Mouse (Mus musculus) lung, adult 2 months (tissue): ENCODE data around the gene Fam189a1. TPM values are rescaled to one million over a fixed set of nuclear protein-coding genes. Genes with fewer than 3 reads are reported as not detected.
A peak's percentile ranks its signal among the peaks of the same experiment; 100 is the strongest.

Source experiments
- DNase-seq: peaks from one replicate; pipeline ENCODE4 v3.0.0; 2022
- H3K4me1 ChIP-seq: fragments of 200-500 bp; 2 replicates; pipeline ENCODE4 v1.6.1; 2011; ENCODE audit warnings: low read length; ENCODE audit not compliant: control insufficient read depth, insufficient read depth
- H3K4me3 ChIP-seq: fragments of 200-500 bp; replicated peaks from 2 replicates; pipeline ENCODE3; 2011; ENCODE audit warnings: low read depth, mild to moderate bottlenecking, control low read depth, low read length; ENCODE audit errors: extremely low read depth
- CTCF ChIP-seq: fragments of 200-500 bp; IDR thresholded peaks from 2 replicates; pipeline ENCODE4 v1.5.1; 2011; ENCODE audit warnings: mild to moderate bottlenecking, low read length, control low read depth; ENCODE audit not compliant: insufficient read depth
- POLR2A ChIP-seq: fragments of 200-500 bp; IDR thresholded peaks from 2 replicates; pipeline ENCODE4 v1.6.1; 2011; ENCODE audit warnings: low read depth, mild to moderate bottlenecking, control low read depth, low read length, borderline replicate concordance; ENCODE audit errors: extremely low read depth
- WGBS: fragments of 180-500 bp; shearing (Covaris S2); methylation state at CpG from one replicate; pipeline ENCODE4 v1.1.7; 2018; 5-methylcytosine and 5-hydroxymethylcytosine counted together
- polyA plus RNA-seq: library from polyadenylated mRNA; depleted of rRNA; stranded (reverse); fragments of >200 nt; gene quantifications from 2 replicates; pipeline ENCODE4 v1.2.3, GENCODE M21; 2012

Gene Fam189a1
- polyA plus RNA-seq, 1 experiment: 2.8 TPM

DNA sequence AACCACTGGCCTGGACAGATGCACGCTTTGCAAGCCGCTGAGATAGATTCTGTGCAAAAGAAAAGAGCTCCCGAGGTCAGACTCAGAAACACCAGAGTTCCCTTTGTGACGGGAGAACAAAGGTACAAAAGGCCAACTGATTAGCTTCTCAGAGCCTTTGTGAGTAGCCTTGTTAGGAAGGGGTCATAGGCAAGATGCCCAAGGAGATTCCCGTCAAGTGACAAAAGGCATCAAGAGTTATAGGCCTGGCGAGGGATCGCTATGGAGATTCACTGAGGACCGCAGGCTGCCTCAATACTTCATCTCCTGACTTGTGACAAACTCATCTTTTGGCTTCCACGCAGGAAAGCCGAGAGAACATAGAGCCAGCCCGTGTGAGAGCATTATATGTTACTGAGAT, 417.2 kb downstream of the Fam189a1 start:
- TF ChIP-seq POLR2A (no peak), CTCF (no peak)
- H3K4me3 ChIP-seq: no peak overlapping the region
- DNase-seq: no peak
- no peaks in the 10 kb centered on the region for H3K4me1 ChIP-seq
- WGBS: 82% methylated on average over 11 of the region's 11 CpGs

DNA sequence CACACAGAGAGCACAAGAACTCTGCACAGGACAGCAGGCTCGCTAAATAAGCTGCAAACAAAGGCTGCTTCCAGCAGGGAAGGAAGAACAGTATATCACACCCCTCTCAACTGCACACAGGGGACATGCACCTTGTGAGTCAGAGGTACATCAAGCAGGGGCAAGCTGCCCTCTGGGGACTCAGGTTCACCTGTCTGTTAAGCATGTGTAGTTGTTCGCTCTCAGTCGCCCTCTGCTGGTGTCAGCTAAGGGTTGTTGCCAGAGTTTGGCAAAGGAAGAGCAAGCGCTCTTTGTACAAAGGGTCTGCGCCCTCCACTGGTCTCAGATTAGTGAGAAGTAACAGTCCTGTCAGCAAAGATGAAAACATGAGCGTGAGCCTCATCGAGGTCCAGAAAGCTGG, 426.6 kb downstream of the Fam189a1 start:
- TF ChIP-seq POLR2A (no peak), CTCF (peak; percentile 44; the same call in 1 of the 2 replicates)
- 28% methylated on average over 7 of the region's 7 CpGs for WGBS
- H3K4me3 ChIP-seq: no peak overlapping the region
- no peak for DNase-seq
- no peaks in the 10 kb centered on the region for H3K4me1 ChIP-seq

DNA sequence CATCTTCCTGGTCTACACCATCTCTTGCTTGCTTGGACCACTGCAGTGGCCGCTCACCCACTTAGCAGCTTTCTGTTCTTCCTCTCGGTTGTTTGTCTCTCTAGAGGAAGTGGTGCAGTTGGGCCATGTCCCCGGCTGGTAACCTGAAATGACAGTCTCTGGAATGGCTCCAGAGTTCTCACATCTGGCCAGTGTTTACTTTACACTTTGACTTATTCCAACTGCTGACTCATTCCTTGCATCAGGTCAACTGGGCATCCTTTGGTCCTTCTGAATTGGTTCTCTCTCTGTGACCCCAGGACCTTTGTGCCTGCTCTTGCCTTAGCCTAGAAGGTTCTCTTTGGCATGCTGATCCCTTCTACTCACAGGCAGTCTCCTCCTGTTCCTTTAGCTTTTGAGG, 427.6 kb downstream of the Fam189a1 start:
- Histone ChIP-seq H3K4me1 (no peaks in the 10 kb centered on the region), H3K4me3 (no peak overlapping the region)
- TF ChIP-seq POLR2A (no peak), CTCF (no peak)
- WGBS: 21% methylated on average over 3 of the region's 3 CpGs
- DNase-seq: no peak

DNA sequence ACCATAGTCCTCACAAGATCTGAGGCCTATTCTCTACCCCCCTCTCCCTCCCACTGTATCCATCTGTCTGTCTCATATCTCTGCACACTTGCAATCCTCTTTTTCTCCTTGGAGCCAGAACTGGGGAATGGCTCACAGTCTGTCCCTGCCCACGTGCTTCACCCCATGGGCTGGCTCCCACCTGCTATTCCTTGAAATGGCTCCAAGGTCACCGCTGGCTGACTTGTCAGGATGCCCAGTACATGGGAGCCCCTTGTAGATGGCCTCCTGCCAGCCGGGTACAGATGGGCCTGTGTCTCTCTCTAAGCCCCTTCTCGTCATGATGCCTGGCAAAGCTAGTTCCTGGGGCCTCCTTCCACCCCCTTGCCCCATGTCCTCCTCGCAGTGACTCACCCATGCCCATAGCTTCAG, 428.2 kb downstream of the Fam189a1 start:
- no peak for DNase-seq
- WGBS: 78% methylated on average over 5 of the region's 5 CpGs
- H3K4me1 ChIP-seq: no peaks in the 10 kb centered on the region
- no peak overlapping the region for H3K4me3 ChIP-seq
- TF ChIP-seq CTCF (no peak), POLR2A (no peak)

DNA sequence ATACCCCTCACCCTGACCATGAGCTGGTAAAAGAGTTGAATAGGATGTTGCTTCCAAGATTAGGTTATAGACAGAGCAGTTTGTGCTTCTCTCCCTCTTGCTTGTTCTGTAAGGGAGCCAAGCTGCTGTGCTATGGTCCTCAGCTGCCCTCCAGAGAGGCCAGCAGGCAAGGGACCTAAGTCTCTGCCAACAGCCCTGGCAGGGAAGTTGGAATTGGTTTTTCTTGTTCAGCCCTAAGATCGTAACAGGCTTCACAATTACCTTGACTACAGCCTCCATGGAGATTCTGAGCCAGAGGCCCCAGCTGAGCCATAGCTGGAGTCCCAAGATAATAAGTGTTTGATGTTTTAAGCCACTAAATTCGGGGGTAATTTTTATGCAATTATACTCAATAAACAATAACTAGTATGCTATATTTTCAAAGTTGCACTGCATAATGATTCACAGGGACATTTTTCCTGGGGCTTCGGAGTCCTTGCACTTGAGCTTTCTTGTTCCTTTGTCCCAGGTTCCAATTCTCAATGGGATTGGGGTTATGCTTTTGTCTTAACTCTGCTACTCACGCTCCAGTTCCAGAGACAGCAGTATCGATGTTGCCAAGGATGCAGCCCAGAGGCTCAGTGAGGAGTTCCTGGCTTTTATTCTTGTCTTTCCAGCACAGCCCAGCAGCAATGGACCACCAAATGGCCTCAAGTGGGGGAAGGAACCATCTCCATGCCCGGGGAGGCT, 430.2 kb downstream of the Fam189a1 start:
- Histone ChIP-seq H3K4me3 (no peak overlapping the region), H3K4me1 (no peaks in the 10 kb centered on the region)
- 80% methylated on average over 6 of the region's 6 CpGs for WGBS
- TF ChIP-seq CTCF (no peak), POLR2A (no peak)
- no peak for DNase-seq

DNA sequence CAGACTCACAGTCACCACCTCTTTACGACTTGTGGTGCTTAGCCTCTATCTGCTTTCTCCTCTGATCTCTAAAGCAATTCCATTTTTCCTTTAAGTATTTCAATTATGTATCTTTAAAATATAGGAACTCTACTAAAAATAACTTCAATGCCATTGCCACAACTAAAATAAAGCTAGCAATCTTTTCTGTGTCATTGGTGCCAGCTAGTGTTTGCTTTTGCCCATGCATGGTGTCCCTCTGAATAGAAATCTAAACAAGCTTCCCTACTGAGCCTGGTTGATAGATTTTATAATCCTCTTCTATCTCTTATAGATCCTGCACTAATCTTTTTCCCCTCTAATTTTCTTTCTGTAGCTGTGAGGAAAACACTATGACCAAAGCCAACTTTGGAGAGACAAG, 432.0 kb downstream of the Fam189a1 start:
- no peak overlapping the region for H3K4me3 ChIP-seq
- no peaks in the 10 kb centered on the region for H3K4me1 ChIP-seq
- WGBS: 86% methylated on average over 1 of the region's 1 CpGs
- TF ChIP-seq POLR2A: no peak
- TF ChIP-seq CTCF: no peak
- DNase-seq: no peak

DNA sequence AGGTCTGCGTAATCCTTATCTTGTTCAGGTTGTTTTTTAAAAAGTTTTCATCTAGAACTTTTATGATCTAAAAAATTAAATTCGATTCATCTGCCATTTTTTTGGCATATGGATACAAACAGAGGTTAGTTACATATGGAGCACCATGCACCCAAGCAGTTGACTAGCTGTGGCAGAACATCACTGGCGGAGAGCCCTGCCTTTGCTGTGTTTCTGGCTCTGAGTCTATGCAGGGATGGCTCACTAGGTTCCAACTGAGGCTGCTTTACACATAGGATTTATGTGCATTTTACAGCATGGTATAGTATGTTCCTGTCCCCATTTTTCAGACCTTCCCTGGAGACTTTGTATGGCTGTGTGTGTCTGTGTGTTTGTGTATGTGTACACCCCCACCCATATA, 433.1 kb downstream of the Fam189a1 start:
- DNase-seq: no peak
- TF ChIP-seq POLR2A (no peak), CTCF (no peak)
- Histone ChIP-seq H3K4me1 (no peaks in the 10 kb centered on the region), H3K4me3 (no peak overlapping the region)
- WGBS: 72% methylated on average over 3 of the region's 3 CpGs

DNA sequence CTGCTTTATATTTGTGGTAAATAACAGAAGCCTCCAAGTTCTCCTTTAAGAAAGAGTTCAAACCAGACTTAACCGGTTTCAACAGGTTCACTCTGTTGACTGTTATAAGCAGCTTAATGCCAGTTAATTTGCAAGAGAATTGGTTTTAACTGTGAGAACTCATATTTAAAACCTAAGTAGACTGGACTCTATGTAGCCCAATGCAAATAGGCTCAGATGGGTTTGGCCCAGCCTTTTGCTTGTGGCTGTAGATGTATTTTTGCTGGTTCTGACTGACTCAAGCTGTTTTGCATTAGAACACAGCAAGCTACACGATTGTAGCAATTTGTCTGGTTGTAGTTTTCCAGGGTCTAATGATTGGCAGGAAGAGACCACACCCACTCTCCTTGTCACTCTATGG, 440.1 kb downstream of the Fam189a1 start:
- WGBS: 76% methylated on average over 2 of the region's 2 CpGs
- Histone ChIP-seq H3K4me1 (no peaks in the 10 kb centered on the region), H3K4me3 (no peak overlapping the region)
- TF ChIP-seq CTCF (no peak), POLR2A (no peak)
- DNase-seq: no peak

DNA sequence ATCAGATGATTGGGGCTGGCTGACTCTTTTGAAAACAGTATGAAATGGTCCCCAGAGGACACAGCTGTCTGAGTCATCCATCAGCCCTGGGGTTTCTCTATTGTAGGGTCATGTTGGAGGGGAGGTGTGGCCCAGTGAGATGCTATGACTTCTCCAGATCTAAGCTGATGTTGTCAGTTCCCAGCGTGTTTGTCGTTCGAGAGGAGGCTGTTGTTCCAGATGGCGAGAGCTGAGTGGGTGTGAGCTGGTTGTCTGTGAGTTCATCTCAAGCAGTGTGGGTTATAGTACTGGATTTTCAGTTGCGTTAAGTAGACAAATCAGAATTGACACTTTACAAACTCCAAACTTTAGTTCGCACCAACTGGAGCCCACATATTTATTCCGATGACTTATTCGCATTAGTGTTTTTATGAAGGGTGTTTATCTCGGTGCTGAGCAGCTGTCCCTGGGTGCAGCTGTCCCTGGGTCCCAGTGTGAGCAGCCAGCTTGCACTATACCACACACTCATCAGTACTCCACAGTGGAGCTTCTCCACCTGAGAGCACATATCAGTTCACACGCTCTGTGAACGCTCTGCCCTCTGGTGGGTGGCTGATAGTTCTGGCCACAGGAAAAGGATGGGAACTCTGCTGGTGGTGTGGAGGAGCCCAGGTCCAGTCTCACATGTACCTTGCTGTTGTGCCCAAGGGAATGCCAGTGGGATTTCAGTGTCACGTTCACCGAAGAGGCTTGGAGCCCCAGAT, 446.7 kb downstream of the Fam189a1 start:
- Histone ChIP-seq H3K4me1 (no peaks in the 10 kb centered on the region), H3K4me3 (no peak overlapping the region)
- TF ChIP-seq POLR2A: no peak
- TF ChIP-seq CTCF: no peak; the same call in 1 of the 2 replicates
- DNase-seq: no peak
- WGBS: 82% methylated on average over 13 of the region's 13 CpGs

DNA sequence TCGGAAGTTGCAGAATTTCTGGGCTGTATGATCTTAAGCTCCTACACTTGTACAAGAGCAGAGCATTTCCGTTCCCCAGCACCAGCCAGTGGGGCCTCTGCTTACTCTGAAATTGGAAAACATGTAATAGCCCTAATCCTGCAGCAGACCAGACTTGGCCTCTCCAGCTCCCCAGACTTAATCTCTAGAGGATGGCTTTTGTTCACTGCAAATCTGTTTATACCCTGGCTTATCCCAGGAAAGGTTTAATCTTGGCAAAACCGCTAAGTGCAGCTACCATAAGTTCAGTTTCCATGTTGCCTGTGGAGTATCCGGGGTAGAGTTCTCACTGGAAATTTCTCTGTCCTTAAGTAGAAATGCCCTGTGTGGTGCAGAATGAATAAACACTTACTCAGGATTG, 448.2 kb downstream of the Fam189a1 start:
- no peak for DNase-seq
- TF ChIP-seq CTCF (no peak), POLR2A (no peak)
- no peak overlapping the region for H3K4me3 ChIP-seq
- 82% methylated on average over 4 of the region's 4 CpGs for WGBS
- H3K4me1 ChIP-seq: no peaks in the 10 kb centered on the region
